Mouse (Mus musculus): ENCODE results near the gene Tmem168.

- no peak for TF ChIP-seq CTCF (IDR thresholded peaks at IDR 0.05; ENCODE audit: control insufficient read depth, insufficient read depth, low read length)
- TF ChIP-seq POLR2A (IDR thresholded peaks at IDR 0.05; ENCODE audit: borderline replicate concordance, control insufficient read depth, low read depth, low read length) = no peak
These were observed 42.2 kb downstream of the Tmem168 start for GRCm38 (mm10) chr6:13565734-13566133.

Measured in bone marrow, adult 2 months (tissue).